Mouse (Mus musculus): Measurements from ENCODE around the gene Alg9.

Gene Alg9

GRCm38 (mm10) chr9:50774991-50775612, at the start of gene Alg9, which contains the start of gene 1110032A03Rik:
Gene Alg9 (plus strand): TSS chr9:50775019.
Gene 1110032A03Rik (minus strand): TSS chr9:50775520.
- DNase-seq (ENCODE audit: low spot score) = peak; percentile 70

GRCm38 (mm10) chr9:50725921-50726590, 48.8 kb upstream of the Alg9 start:
- no peak for DNase-seq (ENCODE audit: low spot score)

GRCm38 (mm10) chr9:50727171-50727924, 47.5 kb upstream of the Alg9 start:
- no peak for DNase-seq (ENCODE audit: low spot score)

GRCm38 (mm10) chr9:50727925-50728651, 46.7 kb upstream of the Alg9 start:
- DNase-seq (ENCODE audit: low spot score) = peak; percentile 67

- DNase-seq (ENCODE audit: low spot score) = no peak
These were observed 45.2 kb upstream of the Alg9 start for GRCm38 (mm10) chr9:50729600-50729999.

- no peak for DNase-seq (ENCODE audit: low spot score)
These were observed 42.3 kb upstream of the Alg9 start for GRCm38 (mm10) chr9:50732560-50732959.

- no peak for DNase-seq (ENCODE audit: low spot score)
These were observed 39.8 kb upstream of the Alg9 start for GRCm38 (mm10) chr9:50734989-50735388.

GRCm38 (mm10) chr9:50738914-50739870, 35.6 kb upstream of the Alg9 start, which contains the start of gene Dixdc1:
Gene Dixdc1 (minus strand): TSS chr9:50739517.
- DNase-seq (ENCODE audit: low spot score) = peak; percentile 92

GRCm38 (mm10) chr9:50740867-50741784, 33.7 kb upstream of the Alg9 start:
- DNase-seq (ENCODE audit: low spot score) = no peak

- DNase-seq (ENCODE audit: low spot score) = no peak
These were observed 32.6 kb upstream of the Alg9 start for GRCm38 (mm10) chr9:50742261-50742660.

GRCm38 (mm10) chr9:50742744-50743143, 32.1 kb upstream of the Alg9 start:
- DNase-seq (ENCODE audit: low spot score) = no peak

- DNase-seq (ENCODE audit: low spot score) = no peak
These were observed 29.0 kb upstream of the Alg9 start for GRCm38 (mm10) chr9:50745806-50746205.

- no peak for DNase-seq (ENCODE audit: low spot score)
These were observed 28.6 kb upstream of the Alg9 start, which contains the start of gene 2310030G06Rik for GRCm38 (mm10) chr9:50746214-50746677. Gene 2310030G06Rik (minus strand): TSS chr9:50746536.

- no peak for DNase-seq (ENCODE audit: low spot score)
These were observed 24.1 kb upstream of the Alg9 start for GRCm38 (mm10) chr9:50750706-50751105.

- no peak for DNase-seq (ENCODE audit: low spot score)
These were observed 23.5 kb upstream of the Alg9 start, which contains the start of gene Cryab for GRCm38 (mm10) chr9:50751323-50751722. Gene Cryab (plus strand): TSS chr9:50751325.

- DNase-seq (ENCODE audit: low spot score) = no peak
These were observed 22.7 kb upstream of the Alg9 start, which contains the start of gene Hspb2 for GRCm38 (mm10) chr9:50752054-50752602. Gene Hspb2 (minus strand): TSS chr9:50752354.

GRCm38 (mm10) chr9:50752784-50753615, 21.8 kb upstream of the Alg9 start:
- peak; percentile 65 for DNase-seq (ENCODE audit: low spot score)

- DNase-seq (ENCODE audit: low spot score) = no peak
These were observed 20.9 kb upstream of the Alg9 start for GRCm38 (mm10) chr9:50753947-50754346.
